Mouse (Mus musculus) right cerebral cortex, adult 2 months (tissue): Measurements from ENCODE around the gene Ctxn2.
"Not testable (repeated sequence)": the region's sequence is repeated elsewhere in the genome, so short reads cannot be mapped to it uniquely, and the experiment has no call there.

Experiments
- DNase-seq, 2 experiments: peaks; one replicate each; pipeline ENCODE4 v3.0.0; 2021 to 2022; ENCODE audit warnings: low spot score in 2 of 2

The Ctxn2 gene

GRCm38 (mm10) chr2:125135903-125136811 lies at the start of gene Ctxn2:
Ctxn2 (plus strand) TSS chr2:125136692.
- DNase-seq, result peak; percentile 63 to 71

GRCm38 (mm10) chr2:125088757-125089156 lies 47.7 kb upstream of the Ctxn2 start:
- DNase-seq, result no peak

GRCm38 (mm10) chr2:125092123-125092522 lies 44.4 kb upstream of the Ctxn2 start:
- DNase-seq, result not testable (repeated sequence)

- not testable (repeated sequence) for DNase-seq
These were observed 32.0 kb upstream of the Ctxn2 start for GRCm38 (mm10) chr2:125104491-125104890.

GRCm38 (mm10) chr2:125106536-125106935 lies 30.0 kb upstream of the Ctxn2 start:
- not testable (repeated sequence) for DNase-seq

- DNase-seq, result peak; percentile 50 to 51
These were observed 16.9 kb upstream of the Ctxn2 start for GRCm38 (mm10) chr2:125119381-125120110.

GRCm38 (mm10) chr2:125122288-125122623 lies 14.2 kb upstream of the Ctxn2 start:
- no peak for DNase-seq

GRCm38 (mm10) chr2:125122624-125123476 lies 13.6 kb upstream of the Ctxn2 start:
- peak; percentile 53 to 54 for DNase-seq

GRCm38 (mm10) chr2:125123477-125123852 lies 13.0 kb upstream of the Ctxn2 start, which contains the start of gene Myef2:
Myef2 (minus strand) TSS chr2:125123661.
- DNase-seq, result peak; percentile 74 to 76

- no peak for DNase-seq
These were observed 10.7 kb upstream of the Ctxn2 start for GRCm38 (mm10) chr2:125125824-125126223.

- DNase-seq, result no peak
These were observed 9.7 kb upstream of the Ctxn2 start for GRCm38 (mm10) chr2:125126792-125127191.

GRCm38 (mm10) chr2:125134113-125134512 lies 2.4 kb upstream of the Ctxn2 start:
- DNase-seq, result no peak

- no peak for DNase-seq
These were observed 354 bp downstream of the Ctxn2 start for GRCm38 (mm10) chr2:125136846-125137245.

- no peak for DNase-seq
These were observed 5.8 kb downstream of the Ctxn2 start for GRCm38 (mm10) chr2:125142336-125142735.

GRCm38 (mm10) chr2:125152388-125152787 lies 15.9 kb downstream of the Ctxn2 start, which contains the start of gene Slc12a1:
Slc12a1 (plus strand) TSS chr2:125152505.
- no peak for DNase-seq

GRCm38 (mm10) chr2:125154294-125154693 lies 17.8 kb downstream of the Ctxn2 start:
- no peak for DNase-seq

GRCm38 (mm10) chr2:125155504-125155903 lies 19.0 kb downstream of the Ctxn2 start:
- no peak for DNase-seq

GRCm38 (mm10) chr2:125162012-125162470 lies 25.5 kb downstream of the Ctxn2 start:
- no peak for DNase-seq

- peak in 1 of 2 experiments; percentile 7 for DNase-seq
These were observed 41.8 kb downstream of the Ctxn2 start for GRCm38 (mm10) chr2:125178225-125178798.

GRCm38 (mm10) chr2:125187904-125188303 lies 51.4 kb downstream of the Ctxn2 start:
- no peak for DNase-seq

- peak; percentile 77 to 79 for DNase-seq
These were observed 52.7 kb downstream of the Ctxn2 start for GRCm38 (mm10) chr2:125189197-125189596.
